Mouse (Mus musculus) megakaryocyte, embryonic 14.5 days (primary cell): ENCODE results near the gene Fam25c. TPM values are rescaled to one million over a fixed set of nuclear protein-coding genes. Genes with fewer than 3 reads are reported as not detected.

ENCODE experiments used
- H3K27me3 ChIP-seq: replicated peaks from 2 replicates; pipeline ENCODE3; 2012; ENCODE audit warnings: inconsistent platforms
- H3K36me3 ChIP-seq: replicated peaks from 2 replicates; pipeline ENCODE3; 2012; ENCODE audit warnings: low read length, inconsistent platforms, mixed read lengths
- H3K4me1 ChIP-seq: 2 replicates; pipeline ENCODE4 v1.6.1; 2012; ENCODE audit warnings: inconsistent platforms
- H3K4me3 ChIP-seq: replicated peaks from 2 replicates; pipeline ENCODE3; 2012; ENCODE audit warnings: moderate library complexity, mild to moderate bottlenecking, inconsistent platforms
- H3K9me3 ChIP-seq: 2 replicates; pipeline ENCODE4 v1.6.1; 2012; ENCODE audit warnings: inconsistent platforms
- FLI1 ChIP-seq: IDR thresholded peaks from 2 replicates; pipeline ENCODE4 v1.6.1; 2012; ENCODE audit warnings: low read length, inconsistent platforms, mixed read lengths
- GATA1 ChIP-seq: IDR thresholded peaks from 3 replicates; pipeline ENCODE4 v1.6.1; 2012; ENCODE audit warnings: mixed read lengths, low read length, inconsistent platforms, borderline replicate concordance
- polyA plus RNA-seq: library from polyadenylated mRNA; stranded (reverse); fragments of >175 nt; gene quantifications from 2 replicates; pipeline ENCODE4 v1.2.3, GENCODE M21; 2012; ENCODE audit warnings: low replicate concordance; ENCODE audit not compliant: insufficient read depth

The Fam25c gene
- polyA plus RNA-seq, 1 experiment, result not detected

DNA sequence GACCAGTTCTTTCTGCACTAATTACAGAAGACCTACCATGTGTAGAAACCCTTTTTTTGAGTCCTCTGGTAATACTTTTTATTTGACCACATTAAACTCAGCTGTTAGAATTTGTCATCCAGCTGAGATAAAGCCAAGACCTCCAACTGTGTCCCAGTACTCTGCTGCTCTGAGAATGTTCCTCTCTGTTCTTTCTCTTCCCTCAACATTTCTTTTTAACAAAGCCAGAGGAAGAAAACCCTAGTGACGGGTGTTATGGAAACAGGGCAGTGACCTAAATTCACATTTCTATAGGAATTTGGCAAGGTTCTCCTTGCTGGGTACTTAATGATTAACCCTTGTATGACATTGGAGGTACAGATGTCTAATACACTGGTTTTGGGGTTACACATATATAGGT lies 15.8 kb downstream of the Fam25c start:
- Histone ChIP-seq H3K4me3 (no peak overlapping the region), H3K4me1 (no peaks in the 10 kb centered on the region), H3K27me3 (no peaks in the 10 kb centered on the region), H3K9me3 (no peaks in the 10 kb centered on the region), H3K36me3 (peaks cover 91% of the 10 kb centered on the region)
- no peak for TF ChIP-seq GATA1
- no peak for TF ChIP-seq FLI1

DNA sequence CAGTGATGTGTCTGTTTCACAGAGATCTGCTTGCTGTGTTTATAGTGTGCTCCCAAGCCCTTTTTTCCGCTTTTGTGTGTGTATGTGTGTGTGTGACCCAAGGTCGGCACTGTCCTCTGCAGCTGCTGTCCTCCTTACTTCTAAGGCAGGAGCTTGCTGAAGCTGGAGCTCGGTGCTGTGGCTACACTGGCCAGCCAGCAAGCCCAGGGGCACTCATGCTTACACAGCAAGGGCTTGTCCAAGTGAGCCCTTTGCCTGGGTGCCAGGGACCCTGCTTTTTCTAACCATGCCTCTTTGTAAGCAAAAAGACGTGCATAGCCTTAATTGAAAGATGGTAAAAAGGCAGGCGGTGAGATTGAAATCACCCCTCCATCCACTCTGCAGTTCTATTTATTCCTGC lies 22.8 kb downstream of the Fam25c start:
- Histone ChIP-seq H3K4me3 (no peak overlapping the region), H3K9me3 (no peaks in the 10 kb centered on the region), H3K4me1 (no peaks in the 10 kb centered on the region), H3K36me3 (peaks cover 94% of the 10 kb centered on the region), H3K27me3 (no peaks in the 10 kb centered on the region)
- TF ChIP-seq FLI1, result no peak

- Histone ChIP-seq H3K4me3 (no peak overlapping the region), H3K36me3 (peaks cover 92% of the 10 kb centered on the region), H3K4me1 (peaks cover 2% of the 10 kb centered on the region; the same call in 1 of the 2 replicates), H3K9me3 (no peaks in the 10 kb centered on the region), H3K27me3 (no peaks in the 10 kb centered on the region)
- TF ChIP-seq FLI1, result no peak
- TF ChIP-seq GATA1, result no peak
These were observed 23.3 kb downstream of the Fam25c start for GRCm38 (mm10) chr14:34331886-34332285.

DNA sequence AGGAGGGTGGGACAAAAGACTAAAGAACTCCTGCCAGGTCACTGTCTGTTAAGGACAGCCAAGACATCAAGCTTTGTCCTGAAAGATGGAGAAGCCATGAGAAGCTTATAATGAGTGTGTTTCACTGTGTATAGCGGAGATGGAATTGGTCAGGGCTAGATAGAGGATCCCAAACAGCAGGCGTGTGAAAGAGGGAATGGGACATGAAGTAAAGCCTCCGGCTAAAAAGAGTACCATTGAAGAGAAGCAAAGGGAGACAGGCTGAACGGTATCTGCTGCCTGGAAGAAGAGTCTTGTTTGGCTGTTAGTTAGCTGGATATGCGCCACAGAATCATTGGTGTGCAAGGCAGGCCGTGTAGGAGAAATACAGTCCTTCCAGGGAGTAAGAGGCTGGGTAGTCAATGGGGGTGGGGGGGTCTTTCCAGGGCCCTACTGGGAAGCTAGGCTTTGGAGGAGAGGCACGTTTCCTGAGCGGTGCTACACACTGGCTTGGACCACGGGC lies 24.5 kb downstream of the Fam25c start:
- H3K27me3 ChIP-seq, result no peaks in the 10 kb centered on the region
- no peak for TF ChIP-seq GATA1
- no peak for TF ChIP-seq FLI1
- H3K9me3 ChIP-seq, result no peaks in the 10 kb centered on the region
- H3K4me1 ChIP-seq, result peaks cover 13% of the 10 kb centered on the region; the same call in 1 of the 2 replicates
- peaks cover 91% of the 10 kb centered on the region for H3K36me3 ChIP-seq
- H3K4me3 ChIP-seq, result no peak overlapping the region

DNA sequence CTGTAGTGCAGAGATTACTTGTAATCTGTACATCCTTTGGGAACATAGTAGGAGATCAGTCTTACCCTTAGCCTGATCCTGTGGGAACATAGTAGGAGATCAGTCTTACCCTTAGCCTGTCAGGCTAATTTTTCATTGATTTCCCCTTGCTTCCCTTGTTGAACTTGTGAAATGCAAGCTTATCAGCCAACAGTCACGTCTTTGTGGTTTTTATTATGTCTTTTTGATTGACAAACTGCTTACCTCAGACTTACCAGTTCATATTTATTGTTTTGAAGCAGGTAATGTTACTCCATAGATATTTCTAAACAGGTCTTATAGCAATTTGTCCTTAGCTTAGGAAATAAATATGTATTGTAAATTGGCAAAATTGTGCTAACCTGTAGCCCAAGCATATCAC lies 27.6 kb downstream of the Fam25c start:
- H3K4me3 ChIP-seq, result no peak overlapping the region
- no peaks in the 10 kb centered on the region for H3K27me3 ChIP-seq
- H3K36me3 ChIP-seq, result peaks cover 87% of the 10 kb centered on the region
- no peak for TF ChIP-seq FLI1
- TF ChIP-seq GATA1, result no peak
- peaks cover 16% of the 10 kb centered on the region; the same call in 1 of the 2 replicates for H3K4me1 ChIP-seq
- no peaks in the 10 kb centered on the region for H3K9me3 ChIP-seq

DNA sequence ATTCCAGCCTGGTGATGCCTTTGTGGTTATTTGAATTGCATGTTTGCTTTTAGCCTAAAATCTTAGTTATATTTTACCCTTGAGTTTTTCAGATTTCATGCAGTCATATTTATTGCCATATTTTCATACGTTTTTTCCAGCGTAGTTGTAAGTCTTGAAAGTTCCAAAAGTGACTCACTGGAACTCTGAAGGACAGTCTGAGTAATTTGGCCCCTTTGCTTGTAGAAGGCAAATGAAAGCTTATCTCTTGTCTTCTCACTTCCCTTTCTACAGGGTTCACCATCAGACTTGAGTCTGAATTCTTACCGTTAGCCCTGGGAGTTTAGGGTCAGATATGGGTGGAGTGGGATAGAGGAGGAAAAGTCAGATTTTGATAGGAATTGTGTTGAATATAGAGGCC lies 28.6 kb downstream of the Fam25c start:
- no peak for TF ChIP-seq GATA1
- TF ChIP-seq FLI1, result no peak
- H3K9me3 ChIP-seq, result no peaks in the 10 kb centered on the region
- H3K27me3 ChIP-seq, result no peaks in the 10 kb centered on the region
- no peak overlapping the region for H3K4me3 ChIP-seq
- H3K36me3 ChIP-seq, result peaks cover 79% of the 10 kb centered on the region
- peaks cover 16% of the 10 kb centered on the region; the same call in 1 of the 2 replicates for H3K4me1 ChIP-seq

DNA sequence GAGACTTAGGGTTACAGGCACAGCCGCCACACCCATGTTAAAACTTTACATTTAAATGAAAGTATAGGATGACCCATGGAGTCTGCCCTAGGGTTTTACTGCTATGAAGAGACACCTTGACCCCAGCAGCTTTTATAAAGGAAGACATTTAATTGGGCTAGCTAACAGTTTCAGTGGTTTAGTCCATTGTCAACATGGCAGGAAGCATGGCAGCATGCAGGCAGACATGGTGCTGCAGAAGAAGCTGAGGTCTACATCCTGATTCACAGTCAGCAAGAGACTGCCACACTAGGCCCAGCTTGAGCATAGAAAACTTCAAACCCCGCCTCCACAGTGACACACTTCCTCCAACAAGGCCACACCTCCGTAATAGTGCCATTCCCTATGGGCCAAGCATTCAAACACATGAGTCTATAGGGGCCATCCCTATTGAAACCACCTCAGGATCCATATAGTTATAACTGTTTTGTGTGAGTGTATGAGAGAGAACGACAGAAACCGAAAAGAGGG lies 31.6 kb downstream of the Fam25c start:
- Histone ChIP-seq H3K4me3 (no peak overlapping the region), H3K4me1 (peaks cover 16% of the 10 kb centered on the region; the same call in 1 of the 2 replicates), H3K9me3 (no peaks in the 10 kb centered on the region), H3K27me3 (no peaks in the 10 kb centered on the region), H3K36me3 (peaks cover 76% of the 10 kb centered on the region)
- TF ChIP-seq FLI1, result no peak
- TF ChIP-seq GATA1, result no peak

DNA sequence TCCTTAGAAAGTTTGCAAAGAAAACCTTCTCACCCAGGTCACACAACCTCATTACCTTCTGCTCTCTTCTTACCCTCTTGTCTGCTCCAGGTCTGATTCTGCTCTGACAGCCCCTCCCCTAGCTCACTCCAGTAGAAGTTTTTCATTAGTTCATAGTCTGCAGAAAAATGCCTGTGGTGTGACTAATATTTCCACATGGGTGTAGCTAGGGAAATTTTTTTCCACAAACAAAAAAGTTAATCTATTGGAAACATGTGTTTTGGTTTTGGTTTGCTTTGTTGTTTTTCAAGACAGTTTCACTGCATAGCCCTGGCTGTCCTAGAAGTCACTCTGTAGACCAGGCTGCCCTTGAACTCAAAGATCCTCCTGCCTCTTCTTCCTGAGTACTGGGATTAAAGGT lies 37.1 kb downstream of the Fam25c start:
- Histone ChIP-seq H3K9me3 (no peaks in the 10 kb centered on the region), H3K4me3 (no peak overlapping the region), H3K27me3 (no peaks in the 10 kb centered on the region), H3K36me3 (peaks cover 43% of the 10 kb centered on the region), H3K4me1 (peaks cover 22% of the 10 kb centered on the region)
- no peak for TF ChIP-seq GATA1
- TF ChIP-seq FLI1, result no peak

GRCm38 (mm10) chr14:34317431-34317830 lies 37.8 kb downstream of the Fam25c start:
- Histone ChIP-seq H3K9me3 (no peaks in the 10 kb centered on the region), H3K27me3 (no peaks in the 10 kb centered on the region), H3K36me3 (peaks cover 42% of the 10 kb centered on the region), H3K4me3 (no peak overlapping the region), H3K4me1 (peaks cover 29% of the 10 kb centered on the region)
- TF ChIP-seq GATA1, result no peak
- no peak for TF ChIP-seq FLI1

GRCm38 (mm10) chr14:34316346-34316745 lies 38.9 kb downstream of the Fam25c start:
- H3K27me3 ChIP-seq, result no peaks in the 10 kb centered on the region
- no peaks in the 10 kb centered on the region for H3K9me3 ChIP-seq
- H3K36me3 ChIP-seq, result peaks cover 36% of the 10 kb centered on the region
- peaks cover 36% of the 10 kb centered on the region for H3K4me1 ChIP-seq
- TF ChIP-seq GATA1, result no peak
- TF ChIP-seq FLI1, result no peak
- H3K4me3 ChIP-seq, result no peak overlapping the region
